In the genomic region with DNA sequence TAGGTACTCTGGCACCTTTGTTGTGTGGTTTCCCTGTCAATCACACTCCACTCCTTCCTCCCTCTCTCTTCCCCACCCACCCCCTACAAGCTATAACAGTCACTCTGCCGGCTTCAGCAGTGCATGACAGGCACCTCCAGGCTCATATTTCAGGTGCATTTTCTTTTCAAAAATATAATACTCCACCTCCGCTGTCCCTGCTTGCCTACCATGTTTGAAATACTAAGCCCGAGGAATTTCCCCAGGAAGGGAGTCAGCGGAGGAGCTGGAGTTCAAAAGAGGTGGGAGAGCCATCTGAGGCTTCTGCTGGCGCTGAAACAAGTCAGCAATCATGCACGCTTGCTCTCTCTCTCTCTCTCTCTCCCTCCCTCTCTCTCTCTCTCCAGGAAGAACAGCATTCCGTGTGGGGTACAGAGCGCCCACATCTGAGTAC, we compare ENCODE assay signal across 11 mouse cellular contexts.
DNase-seq lines count a peak whose midpoint lies in the region; ATAC-seq and TF ChIP-seq lines count a peak whose summit lies in the region.
"Had no signal": no experiment of that assay in that cellular context is flagged by ENCODE, and none has a peak within 500 bp of the region (broad histone marks: within the 10 kb centered on the region; RNA-seq: fewer than 3 reads in every experiment).

No protein-coding gene starts in this region.

- no peak overlapping the region for H3K27ac ChIP-seq in embryonic facial prominence, embryonic 10.5 days (replicated peaks)
- H3K27ac ChIP-seq: left cerebral cortex, adult 2 months had no signal

- ATAC-seq in Patski, result peak; percentile 24

- DNase-seq in left cerebral cortex, adult 11 months (ENCODE audit: low spot score), result peak; percentile 17
- no peak for DNase-seq in left cerebral cortex, adult 18-20 months (ENCODE audit: low spot score in 2 of 2)
- DNase-seq in Patski (ENCODE audit: low read depth, low spot score), result no peak
- DNase-seq in embryonic facial prominence, embryonic 10.5 days (ENCODE audit: low spot score), result peak; percentile 33
- peak; percentile 31 to 44 for DNase-seq in kidney, postnatal 25 days
- DNase-seq in cerebellum, adult 8-10 months, result no peak
- DNase-seq in urinary bladder, adult 2 months (ENCODE audit: low spot score), result no peak
- DNase-seq: gastrocnemius, postnatal 10 days; lung, postnatal 4 days had no signal

- H3K4me1 ChIP-seq in embryonic facial prominence, embryonic 10.5 days, result peaks cover 22% of the 10 kb centered on the region

- H3K36me3 ChIP-seq in embryonic facial prominence, embryonic 10.5 days (replicated peaks), result no peaks in the 10 kb centered on the region
- H3K36me3 ChIP-seq: G1E had no signal

- CTCF ChIA-PET in Patski (lab: Charles Lee), result interaction anchor here (0.8 to 2.4 kb wide), 2 partner anchors 14 to 50 kb away, joined by 3 to 7 read pairs; no protein-coding TSS in a partner anchor

- H3K4me3 ChIP-seq in embryonic facial prominence, embryonic 10.5 days, result no peak overlapping the region
- H3K4me3 ChIP-seq: left cerebral cortex, adult 2 months had no signal

- no peaks in the 10 kb centered on the region for H3K9me3 ChIP-seq in embryonic facial prominence, embryonic 10.5 days

- TF ChIP-seq CTCF in Patski (IDR thresholded peaks at IDR 0.05), result no peak

- 34% methylated on average over 8 of the region's 8 CpGs for WGBS in embryonic facial prominence, embryonic 10.5 days

- in situ Hi-C loops in Patski (cut with MboI; ENCODE audit: low pct_unique_long_range_greater_than_20kb), result no loop called here

- POLR2A ChIA-PET in Patski (lab: Charles Lee), result interaction anchor here (0.5 kb wide), 1 partner anchor 34 kb away, joined by 3 read pairs; no protein-coding TSS in a partner anchor

- no peaks in the 10 kb centered on the region for H3K27me3 ChIP-seq in Patski
- 0 out of 2 replicates have a peak, but pooled peaks cover 5% of the 10 kb centered on the region for H3K27me3 ChIP-seq in embryonic facial prominence, embryonic 10.5 days (replicated peaks; ENCODE audit: low read depth, poor library complexity, severe bottlenecking)

Comparison
In these comparisons a context has a peak if more than half of its experiments do, and no peak if none do; other contexts are left out.
1. DNase-seq: peak in left cerebral cortex, adult 11 months (single experiment), embryonic facial prominence, embryonic 10.5 days (single experiment) and kidney, postnatal 25 days (2 of 2); none in left cerebral cortex, adult 18-20 months (0 of 2), Patski (single experiment), cerebellum, adult 8-10 months (single experiment) and urinary bladder, adult 2 months (single experiment).